Mouse (Mus musculus) myocyte (in vitro differentiated cells): ENCODE data around the gene Miga1.

ENCODE experiments used
- MAX ChIP-seq: IDR thresholded peaks from one replicate; pipeline ENCODE4 v1.6.1; 2011; ENCODE audit warnings: low read depth, mild to moderate bottlenecking, control low read depth
- MYOD1 ChIP-seq, 3 experiments: IDR thresholded peaks; one replicate each; pipeline ENCODE4 v1.6.1; 2011; ENCODE audit warnings: control low read depth in 2 of 3, low read depth in 2 of 3, mild to moderate bottlenecking in 2 of 3, moderate library complexity in 1 of 3; ENCODE audit not compliant: insufficient read length in 2 of 3, control insufficient read depth in 1 of 3
- POLR2A ChIP-seq: IDR thresholded peaks from one replicate; pipeline ENCODE4 v1.6.1; 2011; ENCODE audit warnings: low read depth, mild to moderate bottlenecking, control low read depth, moderate library complexity; ENCODE audit not compliant: insufficient read length
- REST ChIP-seq: IDR thresholded peaks from one replicate; pipeline ENCODE4 v1.6.1; 2011; ENCODE audit warnings: mild to moderate bottlenecking, control low read depth, moderate library complexity; ENCODE audit not compliant: insufficient read depth, insufficient read length
- SRF ChIP-seq: IDR thresholded peaks from one replicate; pipeline ENCODE4 v1.6.1; 2011; ENCODE audit warnings: low read depth; ENCODE audit not compliant: control insufficient read depth, insufficient read length
- TCF12 ChIP-seq: IDR thresholded peaks from one replicate; pipeline ENCODE4 v1.6.1; 2011; ENCODE audit warnings: mild to moderate bottlenecking, control low read depth; ENCODE audit not compliant: poor library complexity, insufficient read depth, severe bottlenecking

DNA sequence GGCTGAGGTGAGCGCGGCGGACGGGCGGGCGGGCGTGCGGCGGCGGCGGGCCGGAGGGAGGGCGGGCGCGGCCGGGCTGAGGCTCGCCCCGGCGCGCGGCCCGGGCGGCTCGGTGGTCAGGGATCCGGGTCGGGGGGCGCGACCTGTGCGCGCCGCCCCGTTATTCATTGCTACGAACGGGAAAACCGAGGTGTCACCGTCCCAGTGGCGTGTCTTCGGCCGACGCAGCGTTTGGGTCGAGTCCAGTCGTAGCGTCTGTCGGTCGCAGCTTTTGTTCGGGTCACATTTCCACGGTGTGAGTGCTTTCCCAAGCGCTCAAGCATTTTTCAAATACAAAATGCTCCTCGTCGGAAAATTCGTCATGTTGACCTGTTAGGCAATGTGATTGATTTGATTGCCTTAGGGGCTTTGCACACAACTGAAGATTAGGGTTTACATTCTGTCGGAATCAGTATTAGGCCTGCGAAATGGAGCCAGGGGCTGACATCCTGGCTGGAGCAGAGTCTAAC, 6.5 kb upstream of the Miga1 start:
- TF ChIP-seq TCF12: no peak
- no peak for TF ChIP-seq SRF
- TF ChIP-seq POLR2A: no peak
- no peak for TF ChIP-seq REST
- TF ChIP-seq MAX: no peak
- TF ChIP-seq MYOD1 (IDR thresholded peaks at IDR 0.05; ENCODE audit: control insufficient read depth in 1 of 3, insufficient read length in 2 of 3, low read depth in 2 of 3): no peak
